Mouse (Mus musculus) liver, embryonic 16.5 days (tissue): ENCODE results near the gene Mb21d2. TPM values are rescaled to one million over a fixed set of nuclear protein-coding genes. Genes with fewer than 3 reads are reported as not detected.

Experiments used
- ATAC-seq: fragments of 200-750 bp; cut with Nextera tagmentation; 2 replicates; pipeline ENCODE4 v1.8.0; 2017; ENCODE audit warnings: low read depth, mild to moderate bottlenecking, moderate number of reproducible peaks, moderate library complexity
- H3K27ac ChIP-seq: fragments of 300-500 bp; sonication (generic); 2 replicates; pipeline ENCODE4 v1.5.1; 2014; ENCODE audit warnings: mild to moderate bottlenecking, low read length
- H3K27me3 ChIP-seq: fragments of 300-500 bp; sonication (generic); 2 replicates; pipeline ENCODE4 v1.6.1; 2014; ENCODE audit warnings: low read depth, low read length, mixed read lengths; ENCODE audit not compliant: control insufficient read depth, insufficient read depth
- H3K36me3 ChIP-seq: fragments of 300-500 bp; sonication (generic); 2 replicates; pipeline ENCODE4 v1.6.1; 2014; ENCODE audit warnings: mild to moderate bottlenecking; ENCODE audit not compliant: control insufficient read depth, insufficient read depth
- H3K4me1 ChIP-seq: fragments of 300-500 bp; sonication (generic); 2 replicates; pipeline ENCODE4 v1.6.1; 2014; ENCODE audit warnings: low read depth, low read length, mixed read lengths; ENCODE audit not compliant: control insufficient read depth
- H3K4me2 ChIP-seq: fragments of 300-500 bp; sonication (generic); 2 replicates; pipeline ENCODE4 v1.6.1; 2014; ENCODE audit warnings: low read depth, low read length, mixed read lengths
- H3K4me3 ChIP-seq: fragments of 300-500 bp; sonication (generic); 2 replicates; pipeline ENCODE4 v1.5.1; 2014; ENCODE audit warnings: low read depth, mild to moderate bottlenecking, low read length
- H3K9ac ChIP-seq: fragments of 300-500 bp; sonication (generic); 2 replicates; pipeline ENCODE4 v1.6.1; 2014; ENCODE audit warnings: low read depth, low read length
- H3K9me3 ChIP-seq: fragments of 300-500 bp; sonication (generic); replicated peaks from 2 replicates; pipeline ENCODE4 v1.6.1; 2016; ENCODE audit warnings: low read length; ENCODE audit not compliant: control insufficient read depth
- WGBS: fragments of 180-500 bp; shearing (Covaris S2); extraction: QIAGEN DNeasy Blood & Tissue Kit; methylation state at CpG from one replicate; pipeline ENCODE4 v1.1.7; 2014; ENCODE audit not compliant: insufficient replicate concordance; 5-methylcytosine and 5-hydroxymethylcytosine counted together
- polyA plus RNA-seq: library from polyadenylated mRNA; unstranded; fragments of >200 nt; fragmentation: Nextera tagmentation; extraction: Ambion mirVana; gene quantifications from 2 replicates; pipeline ENCODE4 v1.2.1, GENCODE M21; 2015

The Mb21d2 gene
- polyA plus RNA-seq, 1 experiment from 2014 or later, result 1.6 TPM

- H3K36me3 ChIP-seq, result no peaks in the 10 kb centered on the region
- H3K4me2 ChIP-seq, result no peak overlapping the region
- H3K9me3 ChIP-seq, result no peaks in the 10 kb centered on the region
- ATAC-seq, result no peak
- no peaks in the 10 kb centered on the region for H3K27me3 ChIP-seq
- H3K4me3 ChIP-seq, result no peak overlapping the region
- 70% methylated on average over 7 of the region's 7 CpGs for WGBS
- H3K9ac ChIP-seq, result no peak overlapping the region
- no peak overlapping the region for H3K27ac ChIP-seq
- H3K4me1 ChIP-seq, result no peaks in the 10 kb centered on the region
Measured at GRCm38 (mm10) chr16:28859009-28859288, 70.5 kb downstream of the Mb21d2 start.

- no peak overlapping the region for H3K9ac ChIP-seq
- no peaks in the 10 kb centered on the region for H3K4me1 ChIP-seq
- H3K4me2 ChIP-seq, result no peak overlapping the region
- no peaks in the 10 kb centered on the region for H3K36me3 ChIP-seq
- H3K4me3 ChIP-seq, result no peak overlapping the region
- no peaks in the 10 kb centered on the region for H3K27me3 ChIP-seq
- no peak overlapping the region for H3K27ac ChIP-seq
- H3K9me3 ChIP-seq, result no peaks in the 10 kb centered on the region
- 68% methylated on average over 18 of the region's 18 CpGs for WGBS
- ATAC-seq, result no peak
Measured at GRCm38 (mm10) chr16:28858210-28859008, 71.1 kb downstream of the Mb21d2 start.

- Histone ChIP-seq H3K4me2 (no peak overlapping the region), H3K27me3 (no peaks in the 10 kb centered on the region), H3K4me3 (no peak overlapping the region), H3K27ac (no peak overlapping the region), H3K9me3 (no peaks in the 10 kb centered on the region; the same call in 1 of the 2 replicates), H3K9ac (no peak overlapping the region), H3K36me3 (no peaks in the 10 kb centered on the region), H3K4me1 (no peaks in the 10 kb centered on the region)
- WGBS, result 45% methylated on average over 11 of the region's 11 CpGs
- no peak for ATAC-seq
Measured at GRCm38 (mm10) chr16:28851409-28851821, 78.1 kb downstream of the Mb21d2 start.

- 69% methylated on average over 14 of the region's 14 CpGs for WGBS
- no peaks in the 10 kb centered on the region for H3K27me3 ChIP-seq
- H3K4me3 ChIP-seq, result no peak overlapping the region
- no peak overlapping the region for H3K27ac ChIP-seq
- H3K4me1 ChIP-seq, result no peaks in the 10 kb centered on the region
- no peak for ATAC-seq
- no peak overlapping the region for H3K4me2 ChIP-seq
- H3K36me3 ChIP-seq, result no peaks in the 10 kb centered on the region
- no peaks in the 10 kb centered on the region; the same call in 1 of the 2 replicates for H3K9me3 ChIP-seq
- H3K9ac ChIP-seq, result no peak overlapping the region
Measured at GRCm38 (mm10) chr16:28850881-28851280, 78.6 kb downstream of the Mb21d2 start.

GRCm38 (mm10) chr16:28846123-28846522 is 83.3 kb downstream of the Mb21d2 start:
- no peaks in the 10 kb centered on the region for H3K36me3 ChIP-seq
- H3K27ac ChIP-seq, result no peak overlapping the region
- WGBS, result 67% methylated on average over 11 of the region's 11 CpGs
- no peak for ATAC-seq
- no peaks in the 10 kb centered on the region for H3K4me1 ChIP-seq
- H3K9me3 ChIP-seq, result no peaks in the 10 kb centered on the region; the same call in 1 of the 2 replicates
- H3K4me3 ChIP-seq, result no peak overlapping the region
- no peak overlapping the region for H3K9ac ChIP-seq
- no peak overlapping the region for H3K4me2 ChIP-seq
- no peaks in the 10 kb centered on the region for H3K27me3 ChIP-seq

DNA sequence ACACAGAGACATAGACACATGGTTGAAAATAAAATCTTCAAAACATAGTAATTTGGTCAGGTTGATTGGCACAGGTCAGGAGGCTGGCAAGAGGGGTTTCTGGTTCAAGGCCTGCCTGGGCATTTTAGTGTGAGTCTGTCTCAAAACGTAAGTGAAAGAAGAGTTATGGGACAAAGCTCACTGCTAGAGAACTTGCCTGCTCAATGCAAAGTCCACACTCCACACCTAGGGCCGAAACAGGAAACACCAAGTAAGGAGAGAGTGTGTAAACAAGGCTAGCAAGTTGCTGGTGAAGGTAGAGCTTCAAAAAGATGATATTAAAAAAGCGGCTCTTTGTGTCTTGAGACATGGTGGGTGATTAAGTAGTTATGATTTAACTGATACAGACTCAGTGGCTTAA is 84.1 kb downstream of the Mb21d2 start:
- ATAC-seq, result no peak
- Histone ChIP-seq H3K9me3 (no peaks in the 10 kb centered on the region; the same call in 1 of the 2 replicates), H3K27me3 (no peaks in the 10 kb centered on the region), H3K27ac (no peak overlapping the region), H3K36me3 (no peaks in the 10 kb centered on the region), H3K9ac (no peak overlapping the region), H3K4me2 (no peak overlapping the region), H3K4me3 (no peak overlapping the region), H3K4me1 (no peaks in the 10 kb centered on the region)
- 50% methylated on average over 3 of the region's 3 CpGs for WGBS

DNA sequence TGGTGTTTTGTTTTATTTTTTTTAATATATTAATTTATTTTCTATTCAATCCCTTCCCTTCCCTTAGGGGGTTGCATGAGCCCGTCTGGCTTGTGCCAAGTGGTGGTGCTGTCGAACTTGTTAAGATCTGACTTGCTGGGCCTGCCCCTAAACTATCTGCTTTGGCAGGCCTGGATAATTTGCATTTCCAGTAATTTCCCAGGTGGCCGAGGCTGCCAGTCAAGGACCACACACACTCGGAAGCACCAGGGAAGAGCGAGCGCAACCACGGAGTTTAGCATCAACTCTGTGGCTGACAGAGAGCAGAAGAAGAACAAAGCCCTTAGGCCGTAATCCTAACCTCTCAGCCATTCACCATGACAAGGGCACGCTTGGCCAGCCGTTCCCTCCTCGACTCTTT is 88.4 kb downstream of the Mb21d2 start:
- 51% methylated on average over 11 of the region's 11 CpGs for WGBS

DNA sequence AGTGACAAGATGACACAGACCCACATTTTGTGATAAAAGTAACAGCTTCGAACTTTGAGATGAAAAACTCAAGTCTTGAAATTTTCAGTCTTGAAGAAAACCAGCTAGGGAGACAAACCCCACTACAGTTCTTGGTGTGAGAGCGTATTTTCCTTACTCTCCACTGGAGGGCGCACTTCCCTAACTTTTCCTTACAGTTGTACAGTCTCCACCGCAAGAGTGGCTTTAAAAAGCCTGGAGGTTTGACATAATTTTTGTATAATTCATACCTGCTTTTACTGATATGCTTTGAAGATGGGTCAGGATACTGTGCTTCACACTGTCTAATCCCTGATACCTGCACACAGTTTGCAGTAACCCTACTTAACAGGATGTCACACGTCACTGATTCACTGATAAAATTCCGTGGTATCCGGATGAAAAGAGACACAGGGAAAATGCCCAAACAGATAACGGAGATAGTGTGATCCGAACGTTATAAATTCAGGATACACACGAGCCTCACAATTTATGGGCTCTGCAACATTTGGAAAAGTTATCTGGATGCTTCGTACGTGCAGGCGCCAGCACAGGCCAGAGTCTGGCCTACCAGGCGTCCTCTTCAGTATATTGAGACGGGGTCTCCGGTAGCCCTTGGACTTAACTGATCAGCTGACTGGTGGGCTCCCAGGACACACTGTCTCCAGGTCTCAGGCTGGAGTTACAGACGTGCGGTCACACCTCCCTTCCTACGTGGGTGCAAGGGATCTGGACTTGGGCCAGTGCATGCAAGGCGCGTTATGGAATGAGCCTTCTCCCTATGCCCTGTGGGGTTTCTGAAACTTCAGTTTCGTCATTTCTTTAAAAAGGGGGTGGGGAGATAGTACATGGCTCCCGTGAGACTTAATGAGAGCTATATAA is 89.1 kb downstream of the Mb21d2 start:
- Histone ChIP-seq H3K27ac (no peak overlapping the region), H3K9ac (no peak overlapping the region), H3K4me2 (no peak overlapping the region), H3K9me3 (no peaks in the 10 kb centered on the region), H3K36me3 (no peaks in the 10 kb centered on the region), H3K4me3 (no peak overlapping the region), H3K27me3 (no peaks in the 10 kb centered on the region), H3K4me1 (no peaks in the 10 kb centered on the region)
- WGBS, result 53% methylated on average over 24 of the region's 24 CpGs
- ATAC-seq, result no peak

More for the DNA sequence above, 88.4 kb downstream of the Mb21d2 start:
- H3K9me3 ChIP-seq, result no peaks in the 10 kb centered on the region
- no peak overlapping the region for H3K4me2 ChIP-seq
- no peaks in the 10 kb centered on the region for H3K27me3 ChIP-seq
- no peak for ATAC-seq
- H3K36me3 ChIP-seq, result no peaks in the 10 kb centered on the region
- H3K4me1 ChIP-seq, result no peaks in the 10 kb centered on the region
- no peak overlapping the region for H3K4me3 ChIP-seq
- H3K27ac ChIP-seq, result no peak overlapping the region
- H3K9ac ChIP-seq, result no peak overlapping the region

GRCm38 (mm10) chr16:28839575-28839974 is 89.9 kb downstream of the Mb21d2 start:
- no peak for ATAC-seq
- Histone ChIP-seq H3K4me3 (no peak overlapping the region), H3K27me3 (no peaks in the 10 kb centered on the region), H3K4me1 (no peaks in the 10 kb centered on the region), H3K36me3 (no peaks in the 10 kb centered on the region), H3K9ac (no peak overlapping the region), H3K9me3 (no peaks in the 10 kb centered on the region), H3K27ac (no peak overlapping the region), H3K4me2 (no peak overlapping the region)
- 79% methylated on average over 9 of the region's 9 CpGs for WGBS
